Comparison of ENCODE assay signal across 18 mouse cellular contexts in the genomic region with DNA sequence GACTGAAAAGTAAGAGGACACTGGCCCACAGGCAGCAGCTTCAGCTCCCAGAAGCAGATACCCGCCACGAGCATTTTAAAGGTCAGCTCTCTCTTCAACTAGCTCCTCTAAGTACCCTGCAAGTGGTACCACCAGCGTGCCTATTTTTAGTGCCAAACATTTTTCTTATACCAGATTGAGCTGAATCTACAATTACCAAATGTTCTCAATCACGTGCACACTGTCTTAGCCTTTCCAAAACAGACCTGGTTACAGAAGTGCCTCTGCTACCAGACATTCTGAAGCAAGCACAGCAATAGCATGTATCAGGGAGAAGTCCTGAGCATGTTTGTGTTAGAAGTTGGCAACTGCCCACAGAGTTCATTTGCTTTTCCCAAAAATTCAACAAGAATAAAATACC.
"Had no signal": no experiment of that assay in that cellular context is flagged by ENCODE, and none has a peak within 500 bp of the region (broad histone marks: within the 10 kb centered on the region; RNA-seq: fewer than 3 reads in every experiment).

No protein-coding gene starts in this region.

- ATAC-seq: midbrain, embryonic 16.5 days had no signal

- H3K27ac ChIP-seq: midbrain, embryonic 10.5 days; midbrain, embryonic 12.5 days; neural tube, embryonic 13.5 days; neural tube, embryonic 15.5 days had no signal

- H3K9ac ChIP-seq: lung, embryonic 14.5 days; midbrain, embryonic 12.5 days; neural tube, embryonic 13.5 days; neural tube, embryonic 15.5 days had no signal

- H3K4me1 ChIP-seq: midbrain, embryonic 10.5 days; midbrain, embryonic 12.5 days; neural tube, embryonic 13.5 days; neural tube, embryonic 15.5 days had no signal

- H3K9me3 ChIP-seq: midbrain, embryonic 10.5 days; midbrain, embryonic 12.5 days; neural tube, embryonic 13.5 days; neural tube, embryonic 15.5 days had no signal

- H3K4me2 ChIP-seq: lung, embryonic 14.5 days; midbrain, embryonic 12.5 days; neural tube, embryonic 13.5 days; neural tube, embryonic 15.5 days had no signal

- H3K4me3 ChIP-seq: midbrain, embryonic 10.5 days; midbrain, embryonic 12.5 days; myocyte; neural tube, embryonic 13.5 days; neural tube, embryonic 15.5 days had no signal

- H3K27me3 ChIP-seq: midbrain, embryonic 12.5 days; neural tube, embryonic 13.5 days; neural tube, embryonic 15.5 days had no signal

- DNase-seq: lung, embryonic 14.5 days; lung, postnatal 10 days; lung, postnatal 4 days; midbrain, embryonic 14.5 days; retina, postnatal 1 day; right cerebral cortex, adult 18-20 months; right cerebral cortex, postnatal 25 days; right cerebral cortex, postnatal 4 days; spleen, adult 18-20 months; thymus, adult 18-20 months; thymus, postnatal 14 days; thymus, postnatal 36 days had no signal

- H3K36me3 ChIP-seq: midbrain, embryonic 12.5 days; neural tube, embryonic 15.5 days had no signal
